Mouse (Mus musculus) left cerebral cortex, postnatal 14 days (tissue): ENCODE results near the gene Pdcl3. TPM values are rescaled to one million over a fixed set of nuclear protein-coding genes. Genes with fewer than 3 reads are reported as not detected.

Source experiments
- DNase-seq, 2 experiments: peaks; one replicate each; pipeline ENCODE4 v3.0.0; 2021 to 2022; ENCODE audit warnings: low spot score in 2 of 2, mixed read lengths in 1 of 2
- intact Hi-C: fragments of 180-260 bp; cut with DNase I; formaldehyde crosslinking; loops from one replicate; pipeline ENCODE4 v1.15.1; 2025
- long read RNA-seq, 2 experiments: library from polyadenylated mRNA; stranded (forward); transcript quantifications; one replicate each; pipeline ENCODE4 v2.0.0; 2021
- total RNA-seq, 2 experiments: library from RNA; stranded (reverse); gene quantifications; 2 replicates each; pipeline ENCODE4 v1.2.3; 2021

The Pdcl3 gene
- 10 to 100 TPM; 38.2 to 38.4 TPM for total RNA-seq
- long read RNA-seq, experiment 1, transcript Pdcl3-201 (6 exons, 3,914 nt) = major isoform, 22 of 26 reads
- long read RNA-seq, experiment 1, partial matches to known transcripts = 2 of 26 reads
- long read RNA-seq, experiment 1, other reads (novel, unspliced or antisense) = 2 of 26 reads
- long read RNA-seq, experiment 2, transcript Pdcl3-201 (6 exons, 3,914 nt) = major isoform, 22 of 23 reads
- long read RNA-seq, experiment 2, partial matches to known transcripts = 0 of 23 reads
- long read RNA-seq, experiment 2, other reads (novel, unspliced or antisense) = 1 of 23 reads

DNA sequence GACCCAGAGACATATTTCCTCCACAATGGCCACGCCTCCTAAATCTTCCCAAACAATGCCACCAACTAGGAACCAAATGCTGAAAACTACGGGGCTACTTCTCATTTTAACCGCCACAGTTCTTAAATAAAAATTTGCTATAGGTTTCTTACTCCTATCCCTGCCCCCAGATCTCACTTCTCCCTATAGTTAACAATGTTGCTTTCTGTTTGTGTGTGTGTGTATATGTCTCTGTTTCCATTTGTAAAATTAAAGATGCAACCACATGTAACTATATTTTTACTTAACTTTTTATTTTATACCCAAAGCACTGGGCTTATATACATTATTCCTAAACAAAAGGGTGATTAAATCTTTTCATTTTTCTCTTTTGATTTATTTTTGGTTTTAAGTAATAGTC lies at the start of gene Pdcl3:
Gene Pdcl3 (plus strand): TSS at position 301 of the 400 bp plus-strand sequence.
- intact Hi-C loops = loop anchor here (10.0 kb wide), 1 partner anchor 91 kb away; the partner anchor contains the start of gene Chst10
- no peak for DNase-seq

DNA sequence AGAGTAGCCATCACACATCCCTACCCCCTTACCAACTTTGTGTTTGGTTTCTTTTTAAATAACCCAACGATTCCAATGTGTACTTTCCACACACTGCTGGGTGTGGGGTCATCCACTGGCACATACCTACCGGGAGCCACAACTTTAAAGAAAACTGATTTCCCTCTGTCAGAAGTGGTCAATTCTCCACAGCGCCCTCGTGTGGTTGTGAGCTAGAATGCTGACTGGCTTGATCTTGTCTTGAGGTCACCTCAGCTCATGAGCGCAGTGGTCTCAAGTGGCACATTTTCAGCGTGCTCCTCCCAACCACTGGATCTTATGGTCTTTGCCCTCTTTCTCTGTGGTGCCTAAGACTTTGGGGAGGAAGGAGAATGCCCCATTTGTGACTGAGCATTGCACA lies 48.6 kb upstream of the Pdcl3 start:
- no peak for DNase-seq
- intact Hi-C loops = no loop called here

DNA sequence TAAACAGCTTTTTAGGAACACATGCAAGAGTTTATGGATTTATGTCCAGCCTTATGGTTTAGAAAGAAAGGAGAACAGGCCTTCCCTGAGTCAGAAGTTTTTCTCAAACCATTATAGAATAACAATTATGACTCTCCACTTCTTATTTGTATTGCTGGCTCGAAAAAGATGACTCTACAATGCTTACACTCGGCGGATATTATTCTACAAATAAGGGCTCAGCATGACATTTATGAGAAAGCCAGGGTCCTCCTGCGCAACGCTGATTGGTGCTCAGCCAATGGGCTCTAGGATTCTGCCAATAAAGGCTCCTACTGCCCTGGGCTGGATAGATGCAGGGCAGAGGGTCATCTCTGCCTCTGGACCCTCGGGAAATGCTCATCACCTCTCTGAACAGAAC lies 46.6 kb upstream of the Pdcl3 start, which contains the start of gene Nms:
Gene Nms (plus strand): TSS at position 301 of the 400 bp plus-strand sequence.
- DNase-seq = no peak
- intact Hi-C loops = no loop called here

DNA sequence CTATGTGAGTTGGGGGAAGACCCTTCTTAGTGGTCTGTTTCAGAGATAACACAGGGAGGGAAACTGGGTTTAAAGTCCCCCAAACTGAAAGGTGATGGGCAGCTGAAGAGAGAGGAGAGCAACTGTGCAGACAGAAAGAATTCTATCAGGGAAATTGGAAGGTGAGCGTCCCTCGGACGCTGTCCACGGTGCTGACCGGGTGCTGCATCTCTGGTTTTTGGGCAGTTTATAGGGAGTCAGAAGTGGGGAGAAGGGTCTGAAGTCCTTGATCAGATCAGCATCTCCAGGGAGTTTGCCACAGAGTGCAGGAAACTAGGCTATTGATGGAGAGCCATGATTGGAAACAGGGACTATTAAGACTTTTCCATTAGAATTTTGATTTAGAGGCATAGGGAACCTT lies 45.8 kb upstream of the Pdcl3 start:
- no peak for DNase-seq
- intact Hi-C loops = no loop called here

DNA sequence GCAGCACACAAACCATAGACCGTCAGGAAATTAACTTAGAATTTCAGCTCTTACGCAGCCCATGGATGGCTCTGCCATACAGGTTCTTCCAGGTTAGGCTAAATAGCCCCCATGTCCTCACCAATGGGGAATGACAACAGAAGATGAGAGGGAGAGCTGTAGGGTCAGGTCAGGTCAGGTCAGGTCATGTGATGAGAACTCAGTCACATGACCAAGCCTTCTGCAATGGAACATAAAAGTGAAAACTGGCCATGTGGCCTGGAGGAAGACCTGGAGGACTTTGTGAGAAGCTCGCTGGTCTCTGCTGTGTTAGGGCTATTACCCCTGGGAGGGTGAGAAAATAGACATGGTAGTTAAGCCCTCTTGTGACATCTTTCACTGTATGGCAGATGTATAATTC lies 29.0 kb upstream of the Pdcl3 start:
- no peak for DNase-seq

DNA sequence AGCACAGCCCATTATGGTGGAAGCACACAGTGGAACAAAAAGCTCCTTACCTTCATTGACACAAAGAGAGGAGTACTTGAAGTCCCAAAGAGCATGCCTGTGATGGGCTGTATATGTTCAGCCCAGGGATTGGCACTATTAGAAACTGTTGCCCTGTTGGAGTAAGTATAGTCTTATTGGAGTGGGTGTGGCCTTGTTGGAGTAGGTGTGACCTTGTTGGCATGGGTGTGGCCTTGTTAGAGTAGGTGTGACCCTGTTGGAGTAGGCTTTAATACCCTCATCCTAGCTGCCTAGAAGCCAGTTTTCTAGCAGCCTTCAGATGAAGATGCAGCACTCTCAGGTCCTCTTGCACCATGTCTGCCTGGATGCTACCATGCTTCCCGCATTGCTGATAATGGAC lies 16.3 kb upstream of the Pdcl3 start:
- DNase-seq = no peak
- intact Hi-C loops = no loop called here

More for the DNA sequence above, 29.0 kb upstream of the Pdcl3 start:
- intact Hi-C loops = no loop called here

DNA sequence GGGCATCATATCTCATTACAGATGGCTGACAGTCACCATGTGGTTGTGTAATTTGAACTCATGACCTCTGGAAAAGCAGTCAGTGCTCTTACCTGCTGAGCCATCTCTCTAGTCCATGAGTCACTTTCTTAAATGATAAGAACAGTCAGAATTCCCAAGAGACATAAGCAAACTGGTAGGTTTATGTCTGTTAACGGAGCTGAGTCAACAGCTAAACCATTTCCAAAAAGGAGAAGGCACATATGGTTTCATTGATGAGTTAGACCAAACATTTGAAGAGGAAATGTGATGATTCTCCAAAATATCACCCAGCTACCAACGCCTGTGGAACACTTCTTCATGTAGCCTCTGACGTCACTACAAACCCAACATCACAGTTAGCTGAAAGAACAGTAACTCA lies 13.7 kb upstream of the Pdcl3 start:
- intact Hi-C loops = no loop called here

DNA sequence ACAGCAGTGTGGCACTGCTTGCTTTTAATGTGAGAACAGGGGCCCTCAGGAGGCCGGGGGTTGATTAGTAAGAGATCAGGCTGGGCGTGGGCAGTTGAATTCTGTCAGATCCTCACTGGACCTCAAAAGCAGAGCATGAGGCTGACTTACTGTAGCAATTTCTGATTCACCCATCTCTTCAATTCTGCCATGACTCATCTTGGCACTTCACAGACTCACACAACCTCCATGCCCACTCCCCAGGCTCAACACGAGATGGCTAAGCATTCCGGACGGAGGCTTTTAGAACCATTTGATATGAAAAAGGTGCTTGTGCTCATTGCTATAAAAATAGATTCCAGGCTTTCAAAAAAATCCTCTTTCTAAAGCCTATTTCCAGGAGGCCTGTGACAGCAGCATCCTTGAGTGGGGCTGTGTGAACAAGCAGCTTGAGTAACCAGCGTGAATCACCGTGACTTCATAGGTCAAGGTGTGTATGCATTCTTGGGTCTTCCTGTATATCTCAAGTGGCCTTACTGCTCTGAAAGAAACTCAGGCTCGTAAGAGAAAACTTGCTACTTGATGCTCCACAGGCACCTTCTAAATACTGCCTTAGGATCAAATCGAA lies 12.3 kb upstream of the Pdcl3 start:
- DNase-seq = no peak
- intact Hi-C loops = no loop called here

More for the DNA sequence above, 13.7 kb upstream of the Pdcl3 start:
- DNase-seq = no peak

DNA sequence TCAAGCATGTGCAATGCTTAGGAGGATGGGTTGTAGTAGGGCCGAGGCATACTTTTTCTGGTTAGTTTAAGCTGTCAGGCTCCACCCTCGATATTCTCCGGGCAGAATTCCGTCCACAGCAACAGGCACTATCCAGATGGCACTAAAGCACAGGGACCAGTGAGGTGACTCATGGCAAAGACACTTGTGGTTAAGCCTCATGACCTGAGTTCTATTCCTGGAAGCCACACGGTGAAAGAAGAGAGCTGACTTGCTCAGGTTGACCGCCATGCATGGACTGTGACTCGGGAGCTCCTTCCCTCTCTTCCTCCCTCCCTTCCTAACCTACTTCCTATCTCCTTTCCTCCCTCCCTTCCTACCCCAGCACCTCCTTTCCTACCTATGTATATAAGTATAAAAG lies 5.5 kb upstream of the Pdcl3 start:
- no peak for DNase-seq
- intact Hi-C loops = loop anchor here (10.0 kb wide), 1 partner anchor 85 kb away; the partner anchor contains the start of gene Chst10

DNA sequence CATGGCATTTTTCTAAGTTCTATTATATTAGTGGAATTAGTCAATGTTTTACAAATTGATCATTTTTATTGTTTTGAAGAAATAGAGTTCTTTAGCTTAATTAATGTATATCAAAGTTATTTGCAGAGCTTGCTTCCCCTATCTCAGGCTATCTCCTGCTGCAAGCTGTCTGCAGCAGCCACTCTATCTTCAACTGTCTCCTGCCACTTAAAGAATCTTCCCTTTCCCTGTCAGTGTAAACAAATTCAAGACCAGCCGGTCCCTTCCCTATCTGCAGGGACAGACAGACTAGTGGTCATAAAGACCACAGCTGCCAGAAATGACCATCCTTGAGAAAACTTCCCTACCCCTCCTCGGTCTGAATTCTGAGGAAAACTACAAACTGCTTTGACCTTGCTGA lies 1.5 kb upstream of the Pdcl3 start:
- intact Hi-C loops = loop anchor here (10.0 kb wide), 1 partner anchor 89 kb away; the partner anchor contains the start of gene Chst10
- DNase-seq = no peak

DNA sequence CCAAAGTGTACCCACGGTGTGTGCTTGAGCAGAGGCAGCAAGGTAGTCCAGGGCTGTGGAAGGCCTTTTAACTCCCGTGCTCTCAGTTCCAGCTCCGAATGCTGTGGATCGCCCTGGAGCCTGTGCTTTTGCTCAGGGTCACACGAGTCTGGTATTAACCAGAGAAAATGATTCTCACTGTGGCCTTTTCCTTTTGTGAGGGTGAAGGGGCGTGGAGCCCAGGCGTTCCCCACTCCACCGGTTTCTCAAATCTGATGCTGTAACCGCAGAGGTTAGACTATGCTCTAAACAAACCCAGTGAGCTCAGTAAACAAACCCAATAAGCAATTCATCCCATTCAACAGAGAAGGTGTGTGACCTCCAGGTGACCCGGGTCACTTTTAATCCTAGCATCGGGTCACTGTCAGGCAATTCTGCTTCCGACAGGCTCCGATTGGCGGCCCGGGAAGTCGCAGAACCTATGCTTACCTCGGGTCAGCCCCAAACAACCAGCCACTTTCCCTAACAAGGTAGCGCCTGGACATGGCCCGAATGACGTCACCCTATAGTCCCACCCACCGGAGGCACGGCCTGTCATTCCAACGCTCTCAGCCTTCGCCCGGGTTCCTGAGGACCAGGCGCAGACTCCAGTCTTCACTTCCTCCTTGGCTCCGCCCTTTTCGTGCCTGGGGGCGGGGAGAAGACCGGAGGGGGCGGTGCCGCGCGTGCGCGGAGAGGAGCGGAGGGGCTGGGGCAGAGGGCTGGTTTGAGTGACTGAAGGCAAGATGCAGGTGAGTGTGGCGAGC lies 1.9 kb downstream of the Pdcl3 start:
- DNase-seq = peak; percentile 94 to 96
- intact Hi-C loops = loop anchor here (10.0 kb wide), 1 partner anchor 92 kb away; the partner anchor contains the start of gene Chst10

DNA sequence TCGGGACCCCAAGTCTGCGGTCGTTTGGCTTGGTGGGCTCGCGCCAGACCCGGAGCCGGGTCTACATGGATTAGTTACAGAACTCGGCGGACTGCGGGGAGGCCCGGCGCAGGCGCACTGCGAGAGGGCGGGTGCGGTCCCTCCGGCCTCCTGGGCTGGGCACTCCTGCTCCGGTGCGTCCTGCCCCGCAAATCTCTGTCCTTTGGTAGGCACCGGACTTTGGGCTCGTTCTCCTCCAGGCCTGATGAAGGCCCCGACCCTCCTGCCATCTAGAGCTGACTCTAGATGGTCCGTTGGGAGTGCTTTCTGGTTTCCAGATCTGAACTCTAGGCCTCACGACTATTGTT lies 2.4 kb downstream of the Pdcl3 start:
- DNase-seq = peak in 1 of 2 experiments; percentile 38
- intact Hi-C loops = loop anchor here (10.0 kb wide), 1 partner anchor 93 kb away; the partner anchor contains the start of gene Chst10

DNA sequence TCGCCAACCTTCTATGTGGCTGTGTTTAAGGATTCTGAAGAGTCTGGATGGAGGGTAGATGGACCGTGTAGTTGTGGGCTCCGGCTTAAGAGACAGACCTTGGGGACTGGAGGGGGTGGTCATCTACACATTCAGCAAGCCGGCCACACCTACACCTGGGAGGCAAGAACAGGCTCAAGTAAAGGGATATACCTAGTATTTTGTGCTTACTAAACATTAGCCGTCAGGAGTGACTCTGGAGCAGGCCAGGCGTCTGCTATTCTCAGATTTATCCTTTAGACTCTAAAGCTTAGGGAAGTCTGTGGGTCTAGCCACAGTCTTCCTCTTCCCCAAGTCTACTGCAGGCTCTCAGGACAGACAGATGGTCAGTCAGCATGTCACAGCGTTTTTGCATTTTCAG lies 2.9 kb downstream of the Pdcl3 start:
- DNase-seq = no peak
- intact Hi-C loops = loop anchor here (10.0 kb wide), 1 partner anchor 94 kb away; the partner anchor contains the start of gene Chst10

DNA sequence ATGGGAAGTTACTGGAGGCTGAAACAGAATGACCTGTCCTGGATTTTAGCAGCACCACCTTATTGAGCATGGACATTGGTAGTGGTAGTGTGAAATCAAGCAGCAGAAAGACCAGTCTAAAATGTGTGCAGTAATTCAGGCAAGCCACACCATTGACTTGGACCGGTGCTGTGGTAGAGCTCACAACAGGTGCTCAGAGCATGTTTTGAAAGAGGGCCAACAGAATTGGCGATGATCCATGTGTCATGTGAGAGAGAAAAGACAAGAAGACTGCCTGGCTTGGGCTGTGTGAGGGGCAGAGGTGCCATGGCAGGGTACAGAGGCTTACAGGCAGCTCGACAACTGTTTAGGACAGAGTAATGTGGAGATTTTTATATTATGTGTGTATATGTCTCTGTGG lies 7.0 kb downstream of the Pdcl3 start:
- no peak for DNase-seq
- intact Hi-C loops = no loop called here

DNA sequence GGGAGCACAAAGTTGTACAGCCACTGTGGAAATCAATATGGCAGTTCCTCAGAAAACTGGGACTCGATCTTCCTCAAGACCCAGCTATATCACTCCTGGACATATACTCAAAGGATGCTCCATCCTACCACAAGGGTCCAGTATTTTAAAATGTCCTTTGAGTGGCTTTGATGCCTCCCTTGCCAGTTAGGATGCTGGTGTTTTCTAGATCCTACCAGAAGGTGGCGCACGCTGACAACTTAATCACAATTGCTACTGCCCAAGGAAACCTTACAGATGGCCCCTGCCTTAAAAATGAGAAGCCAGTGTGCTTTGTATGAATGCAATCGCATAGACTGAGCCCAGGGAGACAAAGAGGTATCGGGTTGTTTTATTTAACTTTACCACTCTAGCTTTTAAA lies 15.7 kb downstream of the Pdcl3 start:
- peak; percentile 84 to 88 for DNase-seq
- intact Hi-C loops = loop anchor here (2.0 kb wide), 1 partner anchor 524 kb away; no protein-coding TSS in a partner anchor

DNA sequence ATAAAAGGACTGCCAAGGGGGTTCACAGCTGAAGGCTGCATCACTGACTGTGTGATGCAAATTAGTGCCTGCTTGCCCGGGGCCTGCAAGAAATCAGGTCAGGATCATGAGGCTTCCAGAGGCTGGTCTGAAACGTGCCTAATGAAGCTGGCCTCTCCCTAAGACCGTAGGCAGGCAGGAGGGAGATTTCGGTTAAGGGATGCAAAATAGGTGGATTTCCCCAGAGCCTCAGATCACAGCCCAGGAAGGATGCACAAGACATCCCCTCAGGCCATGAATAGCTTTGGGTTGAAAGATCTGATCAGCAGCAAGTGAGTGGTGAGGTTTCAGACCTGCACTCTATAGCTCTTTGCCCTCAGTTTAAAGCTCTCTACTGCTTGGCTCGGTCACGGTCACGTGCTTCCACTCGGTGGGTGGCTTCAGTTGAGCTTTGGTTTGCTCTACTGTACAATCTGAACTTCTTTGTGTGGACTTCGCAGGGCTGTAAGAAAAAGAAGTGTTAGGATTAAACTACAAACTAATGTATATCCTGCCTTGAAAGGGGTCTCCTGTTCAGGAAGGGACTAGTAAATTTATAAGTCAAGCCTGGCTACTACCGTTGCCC lies 20.4 kb downstream of the Pdcl3 start:
- no peak for DNase-seq
- intact Hi-C loops = no loop called here

DNA sequence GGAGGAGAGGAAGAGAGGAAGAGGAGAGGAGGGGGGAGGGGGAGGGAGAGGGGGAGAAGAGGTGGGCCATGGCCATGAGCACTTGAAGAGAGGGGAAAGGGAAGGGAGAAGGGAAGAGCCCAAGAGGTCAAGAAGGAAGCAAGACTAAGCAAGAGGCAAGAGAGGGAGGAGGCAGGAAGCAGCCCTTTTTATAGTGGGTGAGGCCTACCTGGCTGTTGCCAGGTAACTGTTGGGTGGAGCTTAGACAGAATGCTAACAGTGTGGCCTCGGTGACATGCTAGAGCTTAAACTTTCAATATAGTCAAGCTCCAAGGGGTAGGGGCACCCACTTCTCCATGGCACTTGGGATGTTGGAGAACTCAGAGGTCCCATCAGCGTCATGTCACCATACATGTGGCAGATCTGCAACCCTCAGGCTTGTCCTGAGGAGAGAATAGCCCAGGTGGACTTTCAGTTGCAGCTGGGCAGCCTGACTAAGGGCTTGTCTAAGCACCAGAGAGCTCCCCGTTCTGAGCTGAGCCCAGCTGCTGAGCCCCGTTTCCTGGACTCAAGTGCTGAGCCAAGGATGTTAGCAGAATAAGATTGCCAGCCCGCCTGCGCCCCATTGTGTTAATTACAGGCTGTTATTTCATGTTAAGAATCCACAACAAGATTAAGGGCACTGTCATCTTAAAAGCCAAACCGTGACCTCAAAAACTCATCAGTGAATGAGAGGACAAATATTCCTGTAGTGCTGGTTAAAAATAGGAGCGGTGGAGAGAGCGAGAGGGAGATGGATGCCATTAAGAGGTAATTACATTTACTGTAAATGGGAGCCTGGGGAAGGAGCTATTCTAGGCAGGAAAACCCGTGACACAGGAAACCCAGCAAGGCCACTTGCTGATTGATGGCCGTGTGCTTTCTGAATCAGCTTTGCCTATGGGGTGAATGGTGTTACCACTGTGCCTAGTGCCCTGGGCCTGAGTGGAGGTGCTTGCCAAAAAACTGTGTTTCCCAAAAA lies 21.7 kb downstream of the Pdcl3 start:
- no peak for DNase-seq
- intact Hi-C loops = no loop called here

DNA sequence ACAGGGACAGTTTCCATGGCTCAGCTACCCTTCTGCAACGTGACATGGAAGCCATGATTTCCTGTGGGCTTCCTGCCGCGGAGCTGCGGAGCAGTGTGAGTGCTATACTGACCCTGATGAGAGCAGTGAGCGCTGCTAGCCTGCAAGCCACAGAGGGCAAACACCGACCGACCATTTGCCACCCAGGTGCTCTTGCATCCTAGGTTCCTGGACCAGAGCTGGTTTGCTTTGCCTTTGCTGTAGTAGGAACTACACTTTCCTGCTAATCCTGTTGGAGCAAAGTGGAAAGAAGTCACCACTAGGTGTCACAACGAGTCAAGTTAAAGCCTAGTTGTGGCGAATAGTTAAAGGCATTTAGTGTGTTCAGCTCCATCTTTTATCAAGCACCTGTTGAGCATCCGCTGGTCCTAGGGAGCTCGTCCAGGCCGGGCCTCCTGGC lies 25.2 kb downstream of the Pdcl3 start:
- intact Hi-C loops = loop anchor here (2.0 to 5.0 kb wide), 3 partner anchors 87 to 330 kb away; partner anchors contain the start of gene Npas2

More for the DNA sequence above, 25.2 kb downstream of the Pdcl3 start:
- peak; percentile 91 to 95 for DNase-seq
